Mouse (Mus musculus): Measurements from ENCODE around the gene Hsph1. TPM values are rescaled to one million over a fixed set of nuclear protein-coding genes. Genes with fewer than 3 reads are reported as not detected.

Hsph1 gene
- polyA plus RNA-seq, 1 experiment from 2014 or later: 116 TPM

GRCm38 (mm10) chr5:149576977-149577376 lies 59.2 kb downstream of the Hsph1 start:
- no peaks in the 10 kb centered on the region for H3K36me3 ChIP-seq (ENCODE audit: control insufficient read depth, insufficient read depth, low read length)
- WGBS: 59% methylated on average over 10 of the region's 10 CpGs
- DNase-seq (ENCODE audit: low spot score): no peak

DNA sequence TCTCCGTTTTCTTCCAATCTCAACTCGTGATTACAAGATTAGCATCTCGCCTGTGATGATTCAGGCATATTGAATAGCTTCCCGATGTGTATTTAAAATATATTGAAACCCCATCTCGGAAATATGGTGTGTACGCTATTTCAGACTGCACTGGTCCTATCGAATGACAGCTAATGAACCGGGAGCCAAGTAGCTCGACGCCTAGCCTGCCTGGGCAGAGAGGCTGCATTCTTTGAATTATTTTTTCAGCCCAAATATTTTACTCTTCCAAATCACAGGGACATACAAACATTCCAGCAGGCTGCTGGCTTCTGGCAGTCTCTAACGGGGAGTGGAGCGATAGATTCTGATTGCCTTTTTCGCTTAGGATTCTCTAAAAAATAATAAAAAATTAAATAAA lies 67.2 kb downstream of the Hsph1 start:
- Histone ChIP-seq H3K4me1 (replicated peaks; ENCODE audit: control insufficient read depth, insufficient read depth, low read length) (no peaks in the 10 kb centered on the region), H3K4me3 (ENCODE audit: low read depth, low read length) (no peak overlapping the region), H3K27me3 (replicated peaks; ENCODE audit: control insufficient read depth, insufficient read depth, low read length) (no peaks in the 10 kb centered on the region), H3K9me3 (ENCODE audit: control insufficient read depth, low read length) (no peaks in the 10 kb centered on the region), H3K36me3 (ENCODE audit: control insufficient read depth, insufficient read depth, low read length) (no peaks in the 10 kb centered on the region), H3K9ac (ENCODE audit: low read depth, low read length) (no peak overlapping the region), H3K4me2 (no peak overlapping the region), H3K27ac (ENCODE audit: low read depth, low read length) (no peak overlapping the region)
- no peak for DNase-seq (ENCODE audit: low spot score)
- WGBS: 86% methylated on average over 13 of the region's 13 CpGs
- no peak for ATAC-seq (replicated peaks; ENCODE audit: low FRiP score)

More at GRCm38 (mm10) chr5:149576977-149577376, 59.2 kb downstream of the Hsph1 start:
- no peak for ATAC-seq (replicated peaks; ENCODE audit: low FRiP score)
- no peaks in the 10 kb centered on the region for H3K9me3 ChIP-seq (ENCODE audit: control insufficient read depth, low read length)
- H3K4me2 ChIP-seq: no peak overlapping the region
- H3K27ac ChIP-seq (ENCODE audit: low read depth, low read length): no peak overlapping the region
- H3K9ac ChIP-seq (ENCODE audit: low read depth, low read length): no peak overlapping the region
- no peak overlapping the region for H3K4me3 ChIP-seq (ENCODE audit: low read depth, low read length)
- H3K4me1 ChIP-seq (replicated peaks; ENCODE audit: control insufficient read depth, insufficient read depth, low read length): no peaks in the 10 kb centered on the region
- no peaks in the 10 kb centered on the region for H3K27me3 ChIP-seq (replicated peaks; ENCODE audit: control insufficient read depth, insufficient read depth, low read length)

DNA sequence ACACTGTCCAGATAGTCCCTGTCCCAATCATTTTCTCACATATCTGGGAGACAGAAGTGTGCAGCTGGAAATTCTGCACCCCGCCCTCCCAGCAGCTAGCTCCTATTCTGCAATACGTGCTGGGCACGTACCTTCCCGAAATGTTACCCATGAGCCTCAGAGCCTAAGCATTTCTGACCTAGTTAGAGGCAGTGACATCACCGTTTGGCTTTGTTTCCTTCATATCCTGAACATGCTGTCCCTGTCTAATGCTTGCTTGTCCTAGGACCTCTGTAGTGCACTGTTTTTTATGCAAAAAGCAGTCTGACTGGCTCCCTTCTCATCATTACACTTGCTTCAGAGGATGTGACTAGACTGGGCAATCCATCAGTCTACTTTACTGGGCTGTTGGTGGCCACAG lies 69.2 kb downstream of the Hsph1 start:
- Histone ChIP-seq H3K9ac (ENCODE audit: low read depth, low read length) (no peak overlapping the region), H3K27me3 (replicated peaks; ENCODE audit: control insufficient read depth, insufficient read depth, low read length) (no peaks in the 10 kb centered on the region), H3K4me1 (replicated peaks; ENCODE audit: control insufficient read depth, insufficient read depth, low read length) (no peaks in the 10 kb centered on the region), H3K9me3 (ENCODE audit: control insufficient read depth, low read length) (no peaks in the 10 kb centered on the region), H3K27ac (ENCODE audit: low read depth, low read length) (no peak overlapping the region), H3K4me3 (ENCODE audit: low read depth, low read length) (no peak overlapping the region), H3K36me3 (ENCODE audit: control insufficient read depth, insufficient read depth, low read length) (no peaks in the 10 kb centered on the region), H3K4me2 (no peak overlapping the region)
- 84% methylated on average over 5 of the region's 5 CpGs for WGBS
- no peak for DNase-seq (ENCODE audit: low spot score)
- ATAC-seq (replicated peaks; ENCODE audit: low FRiP score): no peak

GRCm38 (mm10) chr5:149566026-149566425 lies 70.2 kb downstream of the Hsph1 start:
- no peaks in the 10 kb centered on the region for H3K27me3 ChIP-seq (replicated peaks; ENCODE audit: control insufficient read depth, insufficient read depth, low read length)
- no peak for ATAC-seq (replicated peaks; ENCODE audit: low FRiP score)
- no peak overlapping the region for H3K9ac ChIP-seq (ENCODE audit: low read depth, low read length)
- H3K4me3 ChIP-seq (ENCODE audit: low read depth, low read length): no peak overlapping the region
- 67% methylated on average over 11 of the region's 11 CpGs for WGBS
- H3K4me2 ChIP-seq: no peak overlapping the region
- no peak for DNase-seq (ENCODE audit: low spot score)
- H3K4me1 ChIP-seq (replicated peaks; ENCODE audit: control insufficient read depth, insufficient read depth, low read length): no peaks in the 10 kb centered on the region
- H3K36me3 ChIP-seq (ENCODE audit: control insufficient read depth, insufficient read depth, low read length): no peaks in the 10 kb centered on the region
- H3K9me3 ChIP-seq (ENCODE audit: control insufficient read depth, low read length): no peaks in the 10 kb centered on the region
- no peak overlapping the region for H3K27ac ChIP-seq (ENCODE audit: low read depth, low read length)

Other genes with a start within 250 kb of the Hsph1 start
- 0.75 and 1.2 TPM in 2 replicates for gene Medag, start 224.6 kb downstream of the Hsph1 start, polyA plus RNA-seq (2014; fragmentation: Nextera tagmentation; extraction: Ambion mirVana)
- 0.48 and 0.62 TPM in 2 replicates for gene Tex26, start 196.7 kb downstream of the Hsph1 start, polyA plus RNA-seq (2014; fragmentation: Nextera tagmentation; extraction: Ambion mirVana)
- not detected in 2 replicates for gene Wdr95, start 107.7 kb downstream of the Hsph1 start, polyA plus RNA-seq (2014; fragmentation: Nextera tagmentation; extraction: Ambion mirVana)
- 13.2 and 13.4 TPM in 2 replicates for gene B3glct, start 41.9 kb upstream of the Hsph1 start, polyA plus RNA-seq (2014; fragmentation: Nextera tagmentation; extraction: Ambion mirVana)